Mouse (Mus musculus): ENCODE data around the gene Specc1l. TPM values are rescaled to one million over a fixed set of nuclear protein-coding genes. Genes with fewer than 3 reads are reported as not detected.
A peak's percentile ranks its signal among the peaks of the same experiment; 100 is the strongest.

Gene Specc1l
- total and polyA plus RNA-seq, 2 experiments from 2014 or later, result 21.4 to 64.5 TPM

GRCm38 (mm10) chr10:75176494-75176893 is 35.4 kb upstream of the Specc1l start:
- no peaks in the 10 kb centered on the region for H3K4me1 ChIP-seq (ENCODE audit: insufficient read depth)
- peaks cover 87% of the 10 kb centered on the region for H3K36me3 ChIP-seq (ENCODE audit: insufficient read depth)
- no peak for TF ChIP-seq CTCF (IDR thresholded peaks at IDR 0.05; ENCODE audit: low read depth)
- no peak overlapping the region for H3K4me3 ChIP-seq (ENCODE audit: low read depth, low read length)
- WGBS, result 86% methylated on average over 8 of the region's 8 CpGs
- no peak for ATAC-seq
- H3K27me3 ChIP-seq (ENCODE audit: insufficient read depth, low read length), result no peaks in the 10 kb centered on the region
- no peak for DNase-seq
- no peaks in the 10 kb centered on the region for H3K9me3 ChIP-seq (ENCODE audit: low read length)
- no peak overlapping the region for H3K27ac ChIP-seq (ENCODE audit: low read depth, low read length)
- no peak overlapping the region for H3K4me2 ChIP-seq (ENCODE audit: low read depth)
- H3K9ac ChIP-seq, result no peak overlapping the region

- no peak for TF ChIP-seq CTCF (IDR thresholded peaks at IDR 0.05; ENCODE audit: low read depth)
- WGBS, result 94% methylated on average over 5 of the region's 5 CpGs
- peaks cover 88% of the 10 kb centered on the region for H3K36me3 ChIP-seq (ENCODE audit: insufficient read depth)
These were observed 33.0 kb upstream of the Specc1l start for GRCm38 (mm10) chr10:75178911-75179310.

DNA sequence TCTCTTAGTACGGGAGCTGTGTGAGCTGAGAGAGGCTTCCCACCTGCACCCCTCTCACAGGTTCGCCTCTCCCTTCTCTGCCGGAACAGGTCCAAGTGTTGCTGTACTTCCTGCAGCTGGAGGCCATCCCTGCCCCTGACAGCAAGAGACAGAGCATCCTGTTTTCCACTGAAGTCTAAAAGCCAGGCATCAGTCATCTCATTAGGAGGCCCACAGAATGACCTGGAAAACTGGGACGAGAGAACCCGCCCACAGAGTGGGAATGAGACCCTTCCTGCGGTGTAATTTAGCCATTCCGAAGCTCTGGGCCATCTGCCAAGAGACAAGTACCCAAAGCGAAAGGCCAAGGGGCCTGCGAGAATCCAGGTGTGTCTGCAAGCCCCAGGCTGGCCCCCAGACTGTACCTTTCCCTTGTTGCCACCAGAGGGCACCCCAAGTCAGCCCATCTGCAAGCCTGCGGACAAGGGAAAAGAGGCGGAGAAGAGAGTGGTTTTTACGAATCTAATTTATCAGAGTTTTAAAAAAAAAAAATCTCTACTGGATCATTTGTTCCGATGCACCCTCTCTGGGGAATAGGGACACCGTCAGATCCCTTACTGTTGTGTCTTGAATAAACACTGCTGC is 29.6 kb upstream of the Specc1l start:
- Histone ChIP-seq H3K4me3 (ENCODE audit: low read depth, low read length) (no peak overlapping the region), H3K36me3 (ENCODE audit: insufficient read depth) (peaks cover 72% of the 10 kb centered on the region)
- 36% methylated on average over 14 of the region's 14 CpGs for WGBS

More at GRCm38 (mm10) chr10:75178911-75179310, 33.0 kb upstream of the Specc1l start:
- Histone ChIP-seq H3K4me1 (ENCODE audit: insufficient read depth) (no peaks in the 10 kb centered on the region), H3K27ac (ENCODE audit: low read depth, low read length) (no peak overlapping the region), H3K27me3 (ENCODE audit: insufficient read depth, low read length) (no peaks in the 10 kb centered on the region), H3K4me2 (ENCODE audit: low read depth) (no peak overlapping the region), H3K9ac (no peak overlapping the region), H3K9me3 (ENCODE audit: low read length) (no peaks in the 10 kb centered on the region), H3K4me3 (ENCODE audit: low read depth, low read length) (no peak overlapping the region)
- ATAC-seq, result no peak
- DNase-seq, result no peak

DNA sequence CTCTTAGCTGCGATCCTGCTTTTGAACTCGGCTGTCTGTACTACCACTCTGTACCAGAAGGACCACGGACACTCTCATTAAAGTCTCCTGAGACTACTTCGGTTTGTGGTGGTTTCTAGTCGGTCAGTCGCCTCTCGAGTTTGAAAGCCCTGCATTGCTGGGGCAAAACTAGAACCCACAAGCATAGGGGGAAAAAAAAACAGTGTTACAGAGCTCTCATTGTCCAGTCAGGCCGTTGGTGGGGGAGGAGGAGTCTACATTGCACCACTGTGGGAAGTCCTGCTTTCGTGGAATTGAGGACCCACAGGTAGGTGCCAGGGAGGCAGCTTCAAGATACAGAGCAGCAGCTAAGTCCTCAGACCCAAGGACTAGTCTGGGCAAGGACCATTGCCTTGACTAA is 27.0 kb upstream of the Specc1l start:
- 94% methylated on average over 9 of the region's 9 CpGs for WGBS
- no peak overlapping the region for H3K4me2 ChIP-seq (ENCODE audit: low read depth)
- peaks cover 47% of the 10 kb centered on the region for H3K36me3 ChIP-seq (ENCODE audit: insufficient read depth)
- DNase-seq (no peak), ATAC-seq (no peak)
- no peak overlapping the region for H3K27ac ChIP-seq (ENCODE audit: low read depth, low read length)
- H3K9ac ChIP-seq, result no peak overlapping the region
- TF ChIP-seq CTCF (IDR thresholded peaks at IDR 0.05; ENCODE audit: low read depth), result no peak
- no peak overlapping the region for H3K4me3 ChIP-seq (ENCODE audit: low read depth, low read length)
- H3K27me3 ChIP-seq (ENCODE audit: insufficient read depth, low read length), result no peaks in the 10 kb centered on the region
- no peaks in the 10 kb centered on the region for H3K9me3 ChIP-seq (ENCODE audit: low read length)
- no peaks in the 10 kb centered on the region for H3K4me1 ChIP-seq (ENCODE audit: insufficient read depth)

More for the DNA sequence above, 29.6 kb upstream of the Specc1l start:
- Histone ChIP-seq H3K9me3 (ENCODE audit: low read length) (no peaks in the 10 kb centered on the region), H3K4me1 (ENCODE audit: insufficient read depth) (no peaks in the 10 kb centered on the region), H3K9ac (no peak overlapping the region), H3K4me2 (ENCODE audit: low read depth) (no peak overlapping the region), H3K27ac (ENCODE audit: low read depth, low read length) (no peak overlapping the region), H3K27me3 (ENCODE audit: insufficient read depth, low read length) (no peaks in the 10 kb centered on the region)
- DNase-seq (peak; percentile 78), ATAC-seq (peak; percentile 86)
- TF ChIP-seq CTCF (IDR thresholded peaks at IDR 0.05; ENCODE audit: low read depth), result peak; percentile 90

- ATAC-seq, result no peak
- DNase-seq, result no peak
- H3K36me3 ChIP-seq (ENCODE audit: insufficient read depth), result peaks cover 29% of the 10 kb centered on the region
These were observed 25.3 kb upstream of the Specc1l start for GRCm38 (mm10) chr10:75186551-75186950.

GRCm38 (mm10) chr10:75187366-75188056 is 24.4 kb upstream of the Specc1l start:
- Histone ChIP-seq H3K4me3 (ENCODE audit: low read depth, low read length) (no peak overlapping the region), H3K36me3 (ENCODE audit: insufficient read depth) (peaks cover 21% of the 10 kb centered on the region; the same call in 1 of the 2 replicates), H3K27me3 (ENCODE audit: insufficient read depth, low read length) (no peaks in the 10 kb centered on the region), H3K27ac (ENCODE audit: low read depth, low read length) (no peak overlapping the region), H3K9me3 (ENCODE audit: low read length) (no peaks in the 10 kb centered on the region), H3K9ac (no peak overlapping the region), H3K4me2 (ENCODE audit: low read depth) (no peak overlapping the region), H3K4me1 (ENCODE audit: insufficient read depth) (no peaks in the 10 kb centered on the region)
- TF ChIP-seq CTCF (IDR thresholded peaks at IDR 0.05; ENCODE audit: low read depth), result no peak
- DNase-seq (no peak), ATAC-seq (no peak)
- 83% methylated on average over 8 of the region's 8 CpGs for whole genome bisulfite sequencing

More at GRCm38 (mm10) chr10:75186551-75186950, 25.3 kb upstream of the Specc1l start:
- no peaks in the 10 kb centered on the region for H3K4me1 ChIP-seq (ENCODE audit: insufficient read depth)
- H3K27ac ChIP-seq (ENCODE audit: low read depth, low read length), result no peak overlapping the region
- no peak overlapping the region for H3K4me3 ChIP-seq (ENCODE audit: low read depth, low read length)
- H3K9ac ChIP-seq, result no peak overlapping the region
- H3K9me3 ChIP-seq (ENCODE audit: low read length), result no peaks in the 10 kb centered on the region
- H3K4me2 ChIP-seq (ENCODE audit: low read depth), result no peak overlapping the region
- no peak for TF ChIP-seq CTCF (IDR thresholded peaks at IDR 0.05; ENCODE audit: low read depth)
- 46% methylated on average over 6 of the region's 6 CpGs for WGBS
- H3K27me3 ChIP-seq (ENCODE audit: insufficient read depth, low read length), result no peaks in the 10 kb centered on the region

- peak; percentile 32 for TF ChIP-seq CTCF (IDR thresholded peaks at IDR 0.05; ENCODE audit: low read depth)
- Histone ChIP-seq H3K4me2 (ENCODE audit: low read depth) (no peak overlapping the region), H3K9ac (no peak overlapping the region), H3K4me1 (ENCODE audit: insufficient read depth) (no peaks in the 10 kb centered on the region), H3K36me3 (ENCODE audit: insufficient read depth) (no peaks in the 10 kb centered on the region), H3K9me3 (ENCODE audit: low read length) (no peaks in the 10 kb centered on the region), H3K27ac (ENCODE audit: low read depth, low read length) (no peak overlapping the region), H3K27me3 (ENCODE audit: insufficient read depth, low read length) (no peaks in the 10 kb centered on the region), H3K4me3 (ENCODE audit: low read depth, low read length) (no peak overlapping the region)
- 53% methylated on average over 7 of the region's 7 CpGs for WGBS
- ATAC-seq, result no peak
- no peak for DNase-seq
These were observed 20.2 kb upstream of the Specc1l start for GRCm38 (mm10) chr10:75191647-75192046.
